Mouse (Mus musculus): ENCODE measurements around the gene Atn1. TPM values are rescaled to one million over a fixed set of nuclear protein-coding genes. Genes with fewer than 3 reads are reported as not detected.
A peak's percentile ranks its signal among the peaks of the same experiment; 100 is the strongest.

Atn1 gene
- polyA plus RNA-seq, 1 experiment from 2014 or later, result 9.3 TPM

- Histone ChIP-seq H3K4me3 (ENCODE audit: control insufficient read depth in 1 of 2, insufficient read depth in 1 of 2, low read depth in 1 of 2, low read length in 2 of 2) (no peak overlapping the region), H3K27me3 (ENCODE audit: control insufficient read depth, insufficient read depth, low read length) (no peaks in the 10 kb centered on the region), H3K36me3 (ENCODE audit: control insufficient read depth, insufficient read depth, low read length) (0 out of 2 replicates have a peak, but pooled peaks cover 3% of the 10 kb centered on the region), H3K4me1 (ENCODE audit: control insufficient read depth in 2 of 2, insufficient read depth in 2 of 2, low read length in 2 of 2) (peaks cover 11 to 22% of the 10 kb centered on the region in 2 experiments), H3K9me3 (ENCODE audit: control insufficient read depth, low read length) (no peaks in the 10 kb centered on the region), H3K27ac (replicated peaks in 1 of 2; ENCODE audit: control insufficient read depth in 1 of 2, insufficient read depth in 1 of 2, low read depth in 2 of 2, low read length in 2 of 2) (no peak overlapping the region), H3K9ac (ENCODE audit: low read length) (no peak overlapping the region), H3K4me2 (ENCODE audit: low read length) (no peak overlapping the region)
- ATAC-seq (ENCODE audit: insufficient number of reproducible peaks, insufficient read depth, low FRiP score, low read depth), result no peak
- WGBS, result 86% methylated on average over 11 of the region's 11 CpGs
Measured at GRCm38 (mm10) chr6:124737040-124737439, 19.3 kb downstream of the Atn1 start.

- Histone ChIP-seq H3K9ac (ENCODE audit: low read length) (no peak overlapping the region), H3K27ac (replicated peaks in 1 of 2; ENCODE audit: control insufficient read depth in 1 of 2, insufficient read depth in 1 of 2, low read depth in 2 of 2, low read length in 2 of 2) (no peak overlapping the region), H3K4me1 (ENCODE audit: control insufficient read depth in 2 of 2, insufficient read depth in 2 of 2, low read length in 2 of 2) (peaks cover 6 to 9% of the 10 kb centered on the region in 2 experiments; a peak in 3 of 4 replicates), H3K4me2 (ENCODE audit: low read length) (no peak overlapping the region), H3K9me3 (ENCODE audit: control insufficient read depth, low read length) (no peaks in the 10 kb centered on the region), H3K27me3 (ENCODE audit: control insufficient read depth, insufficient read depth, low read length) (no peaks in the 10 kb centered on the region), H3K36me3 (ENCODE audit: control insufficient read depth, insufficient read depth, low read length) (0 out of 2 replicates have a peak, but pooled peaks cover 3% of the 10 kb centered on the region), H3K4me3 (ENCODE audit: control insufficient read depth in 1 of 2, insufficient read depth in 1 of 2, low read depth in 1 of 2, low read length in 2 of 2) (no peak overlapping the region)
- WGBS, result 87% methylated on average over 3 of the region's 3 CpGs
- ATAC-seq (ENCODE audit: insufficient number of reproducible peaks, insufficient read depth, low FRiP score, low read depth), result no peak
Measured at GRCm38 (mm10) chr6:124734417-124734816, 21.9 kb downstream of the Atn1 start.

GRCm38 (mm10) chr6:124732476-124733370, 23.6 kb downstream of the Atn1 start:
- H3K4me1 ChIP-seq (ENCODE audit: control insufficient read depth in 2 of 2, insufficient read depth in 2 of 2, low read length in 2 of 2), result 0 out of 4 replicates have a peak, but pooled peaks cover 0 to 2% of the 10 kb centered on the region in 2 experiments
- no peak overlapping the region for H3K9ac ChIP-seq (ENCODE audit: low read length)
- no peak overlapping the region; a peak in 1 of 4 replicates for H3K4me3 ChIP-seq (ENCODE audit: control insufficient read depth in 1 of 2, insufficient read depth in 1 of 2, low read depth in 1 of 2, low read length in 2 of 2)
- H3K9me3 ChIP-seq (ENCODE audit: control insufficient read depth, low read length), result no peaks in the 10 kb centered on the region
- no peaks in the 10 kb centered on the region for H3K27me3 ChIP-seq (ENCODE audit: control insufficient read depth, insufficient read depth, low read length)
- WGBS, result 56% methylated on average over 19 of the region's 19 CpGs
- 0 out of 4 replicates have a peak overlapping the region, but pooled peaks of 1 of the 2 experiments have one; percentile 3 for H3K27ac ChIP-seq (replicated peaks in 1 of 2; ENCODE audit: control insufficient read depth in 1 of 2, insufficient read depth in 1 of 2, low read depth in 2 of 2, low read length in 2 of 2)
- no peaks in the 10 kb centered on the region for H3K36me3 ChIP-seq (ENCODE audit: control insufficient read depth, insufficient read depth, low read length)
- H3K4me2 ChIP-seq (ENCODE audit: low read length), result no peak overlapping the region
- 0 out of 2 replicates have a peak, but pooled peaks have one; percentile 15 for ATAC-seq (ENCODE audit: insufficient number of reproducible peaks, insufficient read depth, low FRiP score, low read depth)

GRCm38 (mm10) chr6:124731038-124731437, 25.3 kb downstream of the Atn1 start:
- H3K9me3 ChIP-seq (ENCODE audit: control insufficient read depth, low read length), result no peaks in the 10 kb centered on the region
- H3K4me1 ChIP-seq (ENCODE audit: control insufficient read depth in 2 of 2, insufficient read depth in 2 of 2, low read length in 2 of 2), result 0 out of 4 replicates have a peak, but pooled peaks cover 0 to 2% of the 10 kb centered on the region in 2 experiments
- 83% methylated on average over 7 of the region's 7 CpGs for WGBS
- no peak overlapping the region for H3K4me3 ChIP-seq (ENCODE audit: control insufficient read depth in 1 of 2, insufficient read depth in 1 of 2, low read depth in 1 of 2, low read length in 2 of 2)
- H3K9ac ChIP-seq (ENCODE audit: low read length), result no peak overlapping the region
- ATAC-seq (ENCODE audit: insufficient number of reproducible peaks, insufficient read depth, low FRiP score, low read depth), result no peak
- H3K27ac ChIP-seq (replicated peaks in 1 of 2; ENCODE audit: control insufficient read depth in 1 of 2, insufficient read depth in 1 of 2, low read depth in 2 of 2, low read length in 2 of 2), result no peak overlapping the region
- H3K4me2 ChIP-seq (ENCODE audit: low read length), result no peak overlapping the region
- no peaks in the 10 kb centered on the region for H3K27me3 ChIP-seq (ENCODE audit: control insufficient read depth, insufficient read depth, low read length)
- H3K36me3 ChIP-seq (ENCODE audit: control insufficient read depth, insufficient read depth, low read length), result no peaks in the 10 kb centered on the region

GRCm38 (mm10) chr6:124729850-124730705, 26.2 kb downstream of the Atn1 start:
- Histone ChIP-seq H3K9me3 (ENCODE audit: control insufficient read depth, low read length) (no peaks in the 10 kb centered on the region), H3K27me3 (ENCODE audit: control insufficient read depth, insufficient read depth, low read length) (no peaks in the 10 kb centered on the region), H3K4me3 (ENCODE audit: control insufficient read depth in 1 of 2, insufficient read depth in 1 of 2, low read depth in 1 of 2, low read length in 2 of 2) (no peak overlapping the region), H3K36me3 (ENCODE audit: control insufficient read depth, insufficient read depth, low read length) (no peaks in the 10 kb centered on the region), H3K4me1 (ENCODE audit: control insufficient read depth in 2 of 2, insufficient read depth in 2 of 2, low read length in 2 of 2) (0 out of 4 replicates have a peak, but pooled peaks cover 0 to 2% of the 10 kb centered on the region in 2 experiments), H3K27ac (replicated peaks in 1 of 2; ENCODE audit: control insufficient read depth in 1 of 2, insufficient read depth in 1 of 2, low read depth in 2 of 2, low read length in 2 of 2) (no peak overlapping the region), H3K4me2 (ENCODE audit: low read length) (no peak overlapping the region), H3K9ac (ENCODE audit: low read length) (no peak overlapping the region)
- 66% methylated on average over 8 of the region's 8 CpGs for WGBS
- no peak for ATAC-seq (ENCODE audit: insufficient number of reproducible peaks, insufficient read depth, low FRiP score, low read depth)

GRCm38 (mm10) chr6:124728621-124729020, 27.7 kb downstream of the Atn1 start:
- Histone ChIP-seq H3K4me1 (ENCODE audit: control insufficient read depth in 2 of 2, insufficient read depth in 2 of 2, low read length in 2 of 2) (0 out of 4 replicates have a peak, but pooled peaks cover 0 to 2% of the 10 kb centered on the region in 2 experiments), H3K9ac (ENCODE audit: low read length) (no peak overlapping the region), H3K9me3 (ENCODE audit: control insufficient read depth, low read length) (no peaks in the 10 kb centered on the region), H3K27ac (replicated peaks in 1 of 2; ENCODE audit: control insufficient read depth in 1 of 2, insufficient read depth in 1 of 2, low read depth in 2 of 2, low read length in 2 of 2) (no peak overlapping the region), H3K4me2 (ENCODE audit: low read length) (no peak overlapping the region), H3K36me3 (ENCODE audit: control insufficient read depth, insufficient read depth, low read length) (no peaks in the 10 kb centered on the region), H3K27me3 (ENCODE audit: control insufficient read depth, insufficient read depth, low read length) (no peaks in the 10 kb centered on the region), H3K4me3 (ENCODE audit: control insufficient read depth in 1 of 2, insufficient read depth in 1 of 2, low read depth in 1 of 2, low read length in 2 of 2) (no peak overlapping the region)
- ATAC-seq (ENCODE audit: insufficient number of reproducible peaks, insufficient read depth, low FRiP score, low read depth), result no peak
- WGBS, result 80% methylated on average over 10 of the region's 10 CpGs

GRCm38 (mm10) chr6:124724472-124724871, 31.9 kb downstream of the Atn1 start:
- no peaks in the 10 kb centered on the region for H3K9me3 ChIP-seq (ENCODE audit: control insufficient read depth, low read length)
- no peaks in the 10 kb centered on the region for H3K36me3 ChIP-seq (ENCODE audit: control insufficient read depth, insufficient read depth, low read length)
- no peak overlapping the region for H3K27ac ChIP-seq (replicated peaks in 1 of 2; ENCODE audit: control insufficient read depth in 1 of 2, insufficient read depth in 1 of 2, low read depth in 2 of 2, low read length in 2 of 2)
- no peaks in the 10 kb centered on the region for H3K27me3 ChIP-seq (ENCODE audit: control insufficient read depth, insufficient read depth, low read length)
- no peak for ATAC-seq (ENCODE audit: insufficient number of reproducible peaks, insufficient read depth, low FRiP score, low read depth)
- H3K9ac ChIP-seq (ENCODE audit: low read length), result no peak overlapping the region
- no peaks in the 10 kb centered on the region for H3K4me1 ChIP-seq (ENCODE audit: control insufficient read depth in 2 of 2, insufficient read depth in 2 of 2, low read length in 2 of 2)
- H3K4me3 ChIP-seq (ENCODE audit: control insufficient read depth in 1 of 2, insufficient read depth in 1 of 2, low read depth in 1 of 2, low read length in 2 of 2), result no peak overlapping the region
- H3K4me2 ChIP-seq (ENCODE audit: low read length), result no peak overlapping the region
- 84% methylated on average over 10 of the region's 10 CpGs for WGBS
